Mouse (Mus musculus): ENCODE data around the gene Ap1m1.

Gene Ap1m1

DNA sequence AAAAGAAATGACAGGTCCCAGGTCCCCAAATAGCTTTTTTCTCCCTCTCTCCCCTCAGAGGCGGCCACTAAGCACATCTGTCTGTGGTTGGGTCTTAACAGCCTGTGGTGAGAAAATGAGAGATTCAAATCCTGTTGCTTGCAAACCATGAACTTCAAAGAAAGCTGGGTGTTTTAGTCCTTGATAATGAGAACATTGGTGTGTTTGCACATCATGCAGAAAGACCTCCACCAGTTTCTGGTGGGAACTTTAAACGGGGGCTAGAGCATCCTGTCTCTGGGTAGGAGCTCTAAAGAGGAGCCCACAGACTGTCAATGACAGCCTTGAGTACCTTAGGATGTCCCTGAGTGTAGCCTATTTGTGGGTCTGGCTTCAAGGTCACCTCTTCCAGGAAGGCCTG is 51.3 kb downstream of the Ap1m1 start:
- in situ Hi-C loops (cut with MboI), result no loop called here

DNA sequence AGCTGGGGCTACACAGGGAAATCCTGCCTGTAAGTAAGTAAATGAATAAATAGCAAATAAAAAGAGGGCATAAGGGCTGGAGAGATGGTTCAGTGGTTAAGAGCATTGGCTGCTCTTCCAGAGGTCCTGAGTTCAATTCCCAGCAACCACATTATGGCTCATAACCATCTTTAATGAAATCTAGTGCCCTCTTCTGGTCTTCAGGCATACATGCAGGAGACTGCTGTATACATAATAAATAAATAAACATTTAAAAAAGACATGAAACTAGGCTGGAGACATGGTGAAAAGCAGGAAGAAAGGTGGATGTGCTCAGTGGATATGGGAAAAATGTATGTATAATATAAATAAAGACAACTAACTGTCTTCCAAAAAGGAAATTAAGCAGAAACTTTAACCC is 53.5 kb downstream of the Ap1m1 start:
- in situ Hi-C loops (cut with MboI), result no loop called here

DNA sequence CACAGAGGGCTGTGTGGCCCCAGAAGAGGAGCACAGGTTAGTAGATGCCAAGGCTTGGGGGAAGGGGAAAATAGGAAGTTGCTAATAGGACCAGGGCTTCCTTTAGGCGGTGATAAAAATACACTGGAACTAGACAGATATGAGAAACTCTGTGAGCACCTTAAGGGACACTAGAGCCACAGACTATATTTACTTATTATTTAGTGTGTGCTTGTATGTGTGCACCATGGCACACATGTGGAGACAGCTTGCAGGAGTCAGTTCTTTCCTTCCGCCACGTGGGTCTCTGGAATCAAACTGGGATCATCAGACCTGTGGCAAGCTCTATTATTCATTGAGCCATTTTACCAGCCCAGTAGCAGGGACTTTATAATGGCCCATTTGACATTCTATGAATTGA is 55.3 kb downstream of the Ap1m1 start:
- in situ Hi-C loops (cut with MboI), result no loop called here

DNA sequence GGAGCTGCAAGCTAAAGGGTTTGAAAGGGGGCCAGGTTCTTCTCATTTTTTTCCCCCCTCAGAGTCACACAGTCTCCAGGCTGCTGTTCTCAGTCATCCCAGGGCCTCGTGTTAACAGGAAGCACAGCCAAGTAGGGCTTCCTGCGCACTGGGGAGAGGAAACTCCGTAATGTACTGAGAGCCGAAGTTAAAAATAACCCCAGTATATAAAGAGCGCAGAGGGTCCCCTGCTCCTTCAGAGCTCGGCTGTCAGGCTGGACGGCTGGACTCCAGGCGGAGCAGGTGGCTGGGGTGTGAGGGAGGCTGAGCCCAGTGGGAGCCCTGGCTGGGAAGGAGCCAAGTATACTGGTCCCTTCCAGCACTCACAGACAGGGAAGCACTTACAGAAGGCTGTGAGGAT is 55.9 kb downstream of the Ap1m1 start:
- in situ Hi-C loops (cut with MboI), result no loop called here

DNA sequence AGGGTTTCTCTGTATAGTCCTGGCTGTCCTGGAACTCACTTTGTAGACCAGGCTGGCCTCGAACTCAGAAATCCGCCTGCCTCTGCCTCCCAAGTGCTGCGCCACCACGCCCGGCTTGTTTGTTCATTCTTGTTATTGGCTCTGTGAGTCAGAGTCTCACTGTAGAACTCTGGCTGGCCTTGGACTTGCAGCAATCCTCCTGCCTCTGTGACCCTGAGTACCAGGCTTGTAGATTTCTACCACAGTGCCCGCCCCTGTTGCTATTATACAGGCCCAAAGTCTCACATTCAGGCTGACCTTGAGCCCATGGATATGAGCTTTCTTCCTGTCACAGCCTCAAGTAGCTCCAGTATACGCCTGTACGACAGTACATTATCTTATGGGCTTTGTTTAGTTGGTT is 56.7 kb downstream of the Ap1m1 start:
- in situ Hi-C loops (cut with MboI), result no loop called here

DNA sequence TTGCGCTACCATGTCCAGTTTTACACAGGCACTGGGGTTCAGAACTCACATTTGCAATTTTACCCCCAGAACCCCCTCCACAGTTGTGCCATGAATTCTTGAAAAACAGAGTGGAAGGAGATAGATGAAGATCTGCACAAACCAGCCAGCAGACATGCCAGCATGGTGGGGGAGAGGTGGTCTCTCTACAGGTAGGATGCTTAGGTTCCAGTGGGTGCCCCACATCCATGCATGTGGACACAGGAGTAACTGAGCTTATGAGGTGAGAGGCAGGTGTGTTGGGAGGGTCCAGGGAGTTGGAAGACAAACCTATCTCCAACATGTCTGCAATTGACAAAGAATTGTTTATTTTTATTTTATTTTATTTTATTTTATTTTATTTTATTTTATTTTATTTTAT is 59.1 kb downstream of the Ap1m1 start:
- in situ Hi-C loops (cut with MboI), result no loop called here

DNA sequence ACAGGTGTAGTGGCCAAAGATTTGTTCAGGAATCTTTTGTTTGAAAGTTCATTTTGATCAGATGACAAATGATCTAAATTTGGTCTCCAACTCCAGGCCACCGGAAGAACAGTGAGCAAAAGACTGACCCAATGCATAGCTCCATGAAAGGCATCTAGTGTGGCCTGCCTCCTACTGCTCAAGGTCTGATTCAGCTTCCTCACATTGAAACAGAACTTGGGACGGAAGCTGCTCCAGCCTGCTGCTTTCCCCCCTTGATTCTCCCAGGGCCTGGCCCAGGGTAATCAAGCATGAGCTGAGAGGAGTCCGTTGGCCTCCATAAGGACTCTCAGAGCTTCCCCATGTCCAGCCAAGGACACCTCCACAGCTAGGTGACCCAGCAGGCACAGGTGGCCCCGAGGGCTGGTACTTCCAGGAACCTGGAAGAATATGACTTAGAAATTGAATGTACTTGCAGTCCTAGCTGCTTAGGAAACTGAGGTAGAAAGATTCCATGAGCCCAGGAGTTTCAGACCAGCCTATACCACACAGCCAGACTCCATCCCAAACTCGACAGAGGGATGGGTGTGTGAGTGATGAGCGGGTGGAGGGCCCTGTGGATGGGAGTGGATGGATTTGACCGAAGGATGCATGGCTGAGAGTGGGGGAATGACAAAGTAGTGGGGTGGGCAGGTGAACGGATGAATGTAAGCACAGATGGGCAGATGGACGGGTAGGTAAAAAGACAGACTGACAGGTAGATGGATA is 61.0 kb downstream of the Ap1m1 start:
- in situ Hi-C loops (cut with MboI), result no loop called here

DNA sequence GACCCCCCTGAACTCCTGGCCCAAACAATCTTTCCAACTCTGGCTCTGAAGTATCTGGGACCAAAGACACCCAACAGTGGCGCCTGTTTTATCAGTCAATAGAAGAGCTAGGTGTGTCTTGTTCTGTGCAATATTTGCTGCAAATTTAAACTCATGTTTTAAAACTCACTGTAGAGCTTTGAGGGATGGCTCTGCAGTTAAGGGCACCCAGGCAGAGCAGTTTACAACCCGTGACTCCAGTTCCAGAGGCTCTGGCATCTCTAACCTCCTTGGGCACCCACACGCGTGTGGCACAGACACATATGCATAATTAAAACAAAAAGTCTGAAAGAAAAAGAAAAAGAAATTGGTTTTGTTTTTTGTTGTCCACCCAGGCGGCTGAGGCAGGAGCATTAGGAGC is 61.7 kb downstream of the Ap1m1 start:
- in situ Hi-C loops (cut with MboI), result no loop called here

DNA sequence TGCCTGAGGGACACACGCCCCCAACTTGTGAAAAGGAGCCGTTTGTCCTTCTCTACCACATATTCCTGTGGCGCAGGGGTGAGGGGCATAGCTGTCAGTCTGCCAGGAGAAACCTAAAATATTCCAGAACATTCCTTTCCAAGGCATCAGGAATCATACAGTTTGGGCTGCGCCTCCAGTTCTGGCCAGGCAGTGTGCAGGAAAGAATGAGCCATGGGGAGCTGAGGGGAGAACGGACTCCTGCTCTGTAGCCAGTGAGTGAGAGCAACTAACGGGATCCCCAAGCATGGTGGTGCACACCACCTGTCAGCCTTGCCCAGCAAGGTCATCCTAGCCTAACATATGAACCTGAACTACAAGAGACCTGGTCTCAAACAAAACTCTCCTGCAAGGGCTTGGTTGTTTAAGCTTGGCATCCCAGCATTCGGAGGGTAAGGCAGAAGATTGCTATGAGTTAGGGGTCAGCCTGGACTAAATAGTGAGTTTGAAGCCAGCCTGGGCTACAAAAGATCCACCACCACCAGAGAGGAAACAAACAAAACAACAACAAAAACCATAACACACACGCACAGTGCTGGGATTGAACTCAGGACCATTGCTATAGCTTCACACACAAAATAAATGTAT is 63.3 kb downstream of the Ap1m1 start:
- in situ Hi-C loops (cut with MboI), result no loop called here

DNA sequence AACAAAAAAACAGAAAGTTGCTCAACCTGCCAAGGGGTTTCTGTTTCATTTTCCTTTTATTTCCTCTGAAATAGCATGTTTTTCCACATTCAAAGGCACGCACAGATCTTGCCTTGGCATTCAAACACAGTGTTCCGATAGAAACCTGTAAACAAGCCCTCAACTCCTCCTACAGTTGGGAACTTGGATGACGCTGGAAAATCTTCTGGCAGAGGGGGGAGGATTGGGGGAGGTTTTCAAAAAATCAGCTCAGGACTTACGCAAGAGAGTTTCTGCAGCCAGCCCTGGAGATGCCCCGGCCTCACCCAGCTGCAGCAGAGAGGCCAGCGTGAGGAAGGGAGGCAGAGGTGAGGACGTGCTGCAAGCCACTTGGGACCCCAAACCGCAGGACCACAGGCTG is 63.8 kb downstream of the Ap1m1 start:
- in situ Hi-C loops (cut with MboI), result no loop called here

DNA sequence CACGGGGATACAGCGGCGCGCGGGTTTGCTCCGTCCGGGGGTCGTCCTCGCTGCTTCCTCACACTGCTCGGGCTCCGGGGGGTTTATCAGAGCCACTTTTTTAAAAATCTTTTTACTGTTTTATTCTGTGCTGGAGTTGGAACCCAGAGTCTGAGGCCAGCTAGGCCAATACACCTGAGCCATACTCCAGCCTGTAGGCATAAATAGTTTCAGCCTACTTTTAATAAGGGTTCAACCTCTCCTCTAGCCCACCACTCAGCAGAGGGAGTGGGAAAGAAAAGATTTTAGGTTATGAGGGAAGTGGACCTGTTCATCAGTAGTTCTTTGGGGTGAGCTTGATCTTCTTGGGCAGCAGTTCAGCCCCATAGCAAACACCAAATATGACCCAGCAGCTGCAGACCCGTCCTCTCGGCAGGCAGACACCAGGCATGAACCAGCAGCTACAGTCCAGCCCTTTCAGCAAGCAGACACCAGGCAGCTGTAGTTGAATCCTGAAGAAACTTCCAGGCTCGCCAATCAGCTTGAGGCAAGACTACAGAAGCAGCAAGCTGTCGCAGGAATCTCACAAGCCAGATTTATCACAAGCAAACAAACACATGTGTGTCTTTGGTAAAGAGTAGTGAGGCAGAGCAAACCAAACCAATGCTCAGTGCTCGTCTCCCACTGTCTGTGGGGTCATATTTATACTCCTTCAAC is 65.5 kb downstream of the Ap1m1 start, which contains the start of gene Gm10282:
Gene Gm10282 (minus strand): TSS at position 51 of the 696 bp plus-strand sequence.
- in situ Hi-C loops (cut with MboI), result no loop called here

DNA sequence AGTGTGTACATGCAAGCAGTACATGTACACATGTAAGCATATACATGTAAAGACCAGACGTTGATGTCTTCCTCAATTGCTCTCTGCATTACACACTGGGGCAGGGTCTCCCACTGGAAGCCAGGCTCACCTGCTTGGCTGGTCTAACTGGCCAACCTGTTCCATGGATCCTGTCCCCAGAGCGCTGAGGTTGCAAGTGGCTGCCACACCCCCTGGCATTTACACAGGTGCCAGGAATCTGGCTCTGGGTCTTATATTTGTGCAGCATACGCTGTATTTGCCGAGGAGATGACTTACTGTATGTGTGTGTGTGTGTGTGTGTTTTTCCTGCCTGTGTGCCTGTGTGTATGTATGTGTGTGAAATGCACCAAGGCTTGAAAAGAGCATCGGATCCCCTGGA is 67.1 kb downstream of the Ap1m1 start:
- in situ Hi-C loops (cut with MboI), result no loop called here
